Mouse (Mus musculus) neutrophil, adult 5-6 weeks (primary cell): ENCODE measurements around the gene Pknox2. TPM values are rescaled to one million over a fixed set of nuclear protein-coding genes. Genes with fewer than 3 reads are reported as not detected.

ENCODE experiments used
- ATAC-seq: fragments of 151-379, 151-347 bp; 2 replicates; pipeline ENCODE4 v1.8.0; 2017; ENCODE audit warnings: mild to moderate bottlenecking, moderate TSS enrichment; ENCODE audit not compliant: insufficient number of reproducible peaks, poor library complexity, low FRiP score, severe bottlenecking; ENCODE audit errors: extremely low read depth
- total RNA-seq: library from RNA; stranded (forward); fragments of 200-1000 nt; gene quantifications from 2 replicates; pipeline ENCODE4 v1.2.3, GENCODE M21; 2017

Pknox2 gene
- total RNA-seq, 1 experiment from 2014 or later: not detected

DNA sequence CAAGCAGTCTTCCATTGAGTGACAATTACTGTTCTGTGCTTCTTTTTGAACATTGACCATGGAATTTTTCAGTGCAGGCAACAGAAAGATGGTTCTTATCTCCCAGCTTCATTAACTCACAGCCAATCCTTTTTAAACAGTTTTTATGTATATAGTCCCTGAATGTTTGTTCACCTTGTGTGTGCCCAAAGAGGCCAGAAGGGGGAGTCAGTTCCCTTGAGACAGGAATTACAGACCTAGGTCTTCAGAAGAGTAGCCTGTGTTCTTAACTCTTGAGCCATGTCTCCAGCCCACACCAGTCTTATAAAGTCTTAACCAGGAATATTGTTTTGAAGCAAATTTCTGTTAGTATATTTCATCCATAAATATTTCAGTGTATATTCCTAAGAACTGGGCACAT is 270.4 kb downstream of the Pknox2 start:
- no peak for ATAC-seq

DNA sequence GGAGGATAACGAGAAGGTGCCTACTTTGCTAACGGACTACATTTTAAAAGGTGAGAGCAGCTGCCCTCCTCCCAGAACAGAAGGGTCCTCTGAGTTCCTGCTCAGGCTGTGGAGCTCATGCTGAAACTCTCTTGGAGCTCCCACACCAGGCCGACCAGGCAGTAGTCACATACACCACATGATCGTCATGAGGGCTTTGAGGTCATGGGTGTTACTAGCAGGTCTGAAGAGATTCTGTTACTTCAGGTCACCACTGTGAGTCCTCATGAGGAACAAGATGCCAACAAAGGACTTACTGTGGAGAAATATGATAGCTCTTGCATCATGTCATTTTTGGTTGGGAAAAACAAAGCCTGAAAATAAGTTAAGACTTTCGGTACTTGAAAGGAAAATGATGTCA is 270.9 kb downstream of the Pknox2 start:
- ATAC-seq: no peak

DNA sequence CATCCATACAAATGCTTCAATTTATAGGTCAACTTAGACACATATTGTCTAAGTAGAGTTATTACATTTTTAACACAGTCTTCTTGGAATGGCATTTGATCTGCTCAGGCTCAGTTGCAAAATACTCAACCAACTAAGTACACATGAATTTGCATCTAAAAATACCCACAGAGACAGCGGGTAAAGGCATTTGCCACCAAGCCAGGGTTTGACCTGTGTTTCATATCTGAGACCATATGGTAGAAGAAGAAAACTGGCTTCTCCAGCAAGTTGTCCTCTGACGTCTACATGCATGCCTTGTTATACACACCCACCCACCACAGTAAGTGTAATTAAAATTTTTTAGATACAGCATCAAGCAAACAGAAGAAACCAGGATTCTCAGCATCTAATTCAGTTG is 273.4 kb downstream of the Pknox2 start:
- no peak for ATAC-seq

DNA sequence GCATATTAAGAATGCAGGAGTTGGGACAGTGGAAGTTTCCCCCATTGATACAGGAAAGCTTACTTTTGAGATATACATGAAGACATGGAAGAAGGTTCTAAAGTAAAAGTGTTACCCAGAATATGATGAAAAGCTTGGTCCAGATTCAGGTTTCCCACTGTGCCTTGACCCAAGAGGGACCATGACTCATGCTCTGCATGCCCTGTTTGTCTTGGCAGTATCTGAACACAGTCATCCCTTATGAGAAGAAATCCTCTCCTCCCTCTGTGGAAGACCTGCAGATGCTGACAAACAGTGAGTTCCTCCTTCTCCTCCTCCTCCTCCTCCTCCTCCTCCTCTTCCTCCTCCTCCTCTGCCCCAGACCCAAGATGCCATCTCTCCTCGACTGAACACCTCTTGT is 276.9 kb downstream of the Pknox2 start:
- ATAC-seq: no peak

DNA sequence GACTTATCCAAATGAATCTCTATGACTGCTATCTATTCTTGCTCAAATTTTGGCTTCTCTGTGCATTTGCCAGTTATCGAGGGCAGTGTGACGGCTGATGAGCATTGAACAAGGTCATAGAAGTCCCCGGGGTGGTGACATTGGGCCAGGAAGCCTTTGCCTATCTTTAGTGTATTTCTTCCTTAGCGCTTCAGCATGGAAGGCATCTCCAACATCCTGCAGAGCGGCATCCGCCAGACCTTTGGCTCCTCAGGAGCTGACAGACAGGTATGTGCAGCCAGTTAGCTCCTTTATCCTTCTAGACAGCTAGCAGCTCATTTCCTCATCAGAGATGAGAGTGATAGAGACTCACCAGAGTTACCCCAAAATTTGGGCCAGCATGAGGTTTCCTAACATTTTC is 278.5 kb downstream of the Pknox2 start:
- ATAC-seq: no peak

DNA sequence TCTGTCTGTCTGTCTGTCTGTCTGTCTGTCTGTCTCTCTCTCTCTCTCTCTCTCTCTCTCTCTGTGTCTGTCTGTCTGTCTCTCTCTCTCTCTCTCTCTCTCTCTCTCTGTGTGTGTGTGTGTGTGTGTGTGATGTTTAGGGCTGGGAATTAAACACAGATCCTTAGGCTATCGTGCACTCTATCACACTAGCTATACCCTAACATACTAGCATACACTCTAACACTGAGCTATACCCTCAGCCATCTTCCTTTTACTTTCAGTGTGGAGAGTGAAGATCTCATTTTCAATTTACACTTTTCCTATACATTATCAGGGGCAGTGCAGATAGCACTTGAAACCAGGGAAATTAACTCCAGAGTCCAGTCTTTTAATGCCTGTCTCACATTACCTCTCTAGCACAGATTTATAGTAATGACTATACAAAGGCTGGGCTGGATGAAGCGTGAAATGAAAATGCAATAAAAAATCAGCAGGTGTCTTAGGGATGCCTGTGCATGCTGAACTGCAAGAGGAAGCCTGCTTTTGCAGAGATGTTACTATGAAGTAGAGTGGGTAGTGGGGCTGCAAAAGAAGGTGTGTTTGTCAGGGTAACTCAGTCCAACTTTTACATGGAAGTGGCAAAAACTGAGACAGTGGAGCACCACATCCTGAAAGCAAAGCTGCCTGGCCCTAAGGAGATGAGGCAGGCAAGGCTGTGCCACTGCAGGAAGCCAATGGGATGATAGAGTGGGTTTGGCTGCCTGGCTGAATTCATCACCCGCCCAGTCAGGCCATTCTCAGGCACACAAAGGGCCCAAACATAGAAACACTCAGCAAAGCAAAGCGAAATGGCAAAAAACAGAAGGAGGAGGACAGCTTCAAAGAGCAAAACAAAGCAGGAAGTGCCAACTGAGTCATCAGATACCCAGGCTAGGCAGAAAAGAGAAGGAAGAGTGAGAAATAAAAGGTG is 282.1 kb downstream of the Pknox2 start:
- ATAC-seq: no peak

DNA sequence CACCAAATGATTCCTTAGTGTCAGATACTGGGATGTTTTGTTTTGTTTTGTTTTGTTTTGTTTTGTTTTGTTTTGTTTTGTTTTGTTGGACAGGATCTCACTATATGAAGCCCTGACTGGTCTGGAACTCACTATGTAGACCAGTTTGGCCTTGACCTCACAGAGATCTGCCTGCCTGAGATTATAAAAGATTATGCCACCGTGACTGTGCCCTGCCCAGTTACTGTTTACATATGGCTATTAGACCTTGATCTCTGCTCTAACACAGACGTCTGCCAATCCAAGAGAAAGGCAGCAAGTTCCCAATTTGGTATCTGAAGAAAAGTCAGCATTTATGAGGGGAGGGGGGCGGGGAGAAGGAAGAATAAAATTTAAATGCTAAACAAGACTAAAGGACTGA is 283.5 kb downstream of the Pknox2 start:
- no peak for ATAC-seq

DNA sequence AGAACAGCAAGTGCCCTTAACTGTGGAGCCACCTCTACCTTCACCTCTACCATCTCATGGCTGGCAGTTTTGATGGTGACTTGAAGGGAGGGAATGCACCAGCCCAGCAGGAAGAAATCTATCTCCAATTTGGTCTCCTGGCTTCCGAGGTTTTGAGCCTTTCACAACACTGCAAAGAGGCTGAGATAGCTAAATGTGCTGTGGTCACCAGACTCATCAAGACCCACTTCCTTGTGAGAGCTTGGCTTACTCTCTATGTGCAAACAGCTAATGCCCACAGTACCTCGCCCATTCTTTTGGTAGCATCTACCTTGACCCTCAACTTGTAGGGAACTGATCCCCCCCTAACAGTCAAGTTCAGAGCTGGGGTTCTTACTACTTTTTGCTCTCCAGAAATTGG is 284.6 kb downstream of the Pknox2 start:
- ATAC-seq: no peak

DNA sequence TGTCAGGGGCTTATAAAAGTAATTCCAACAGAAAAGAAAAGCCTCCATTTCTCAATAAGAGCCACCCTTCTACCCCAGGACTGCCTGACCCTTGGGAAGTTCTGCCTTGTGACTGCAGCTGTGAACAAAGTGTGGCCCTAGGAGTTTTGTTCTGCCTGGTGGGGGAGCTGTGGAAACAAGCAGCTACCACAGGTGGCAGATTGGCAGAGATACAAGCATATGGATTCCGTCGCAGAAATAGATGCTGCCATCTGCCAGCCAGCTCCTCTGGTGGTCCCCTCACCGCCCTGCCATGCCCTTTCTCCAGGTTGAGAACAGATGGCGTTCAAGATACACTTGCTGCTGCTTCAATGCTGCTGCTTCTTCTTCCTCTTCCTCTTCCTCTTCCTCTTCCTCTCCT is 288.5 kb downstream of the Pknox2 start:
- ATAC-seq: no peak

DNA sequence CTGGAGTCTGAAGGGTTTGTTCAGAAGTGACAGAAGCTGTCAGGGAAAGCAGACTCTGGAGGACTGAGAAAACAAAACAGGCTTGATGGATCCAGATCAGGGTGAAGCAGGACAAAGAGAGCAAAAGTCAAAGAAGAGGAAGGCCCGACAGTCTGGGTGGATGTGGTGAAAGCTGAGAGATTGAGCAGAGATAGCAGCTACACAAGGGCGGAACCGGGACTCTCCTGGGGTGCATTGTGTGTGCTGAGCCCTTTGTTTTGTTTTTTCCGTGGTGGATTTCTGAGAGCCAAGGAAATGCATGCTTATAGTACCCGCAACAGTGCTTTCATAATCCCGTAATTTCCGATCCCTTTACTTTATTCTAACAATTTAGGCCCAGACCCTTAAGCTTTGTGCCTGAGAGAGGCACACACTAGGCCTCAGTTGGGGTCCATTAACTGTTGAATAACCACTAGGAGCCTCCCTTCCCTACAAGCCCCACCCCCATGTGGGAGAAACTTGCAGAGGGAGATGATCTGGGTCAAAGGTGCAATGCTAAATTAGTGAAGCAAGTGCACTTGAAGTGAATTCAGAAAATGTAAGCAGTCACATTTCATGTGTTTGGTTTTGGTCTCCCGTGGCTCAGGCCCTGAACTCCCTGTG is 289.6 kb downstream of the Pknox2 start:
- ATAC-seq: no peak

DNA sequence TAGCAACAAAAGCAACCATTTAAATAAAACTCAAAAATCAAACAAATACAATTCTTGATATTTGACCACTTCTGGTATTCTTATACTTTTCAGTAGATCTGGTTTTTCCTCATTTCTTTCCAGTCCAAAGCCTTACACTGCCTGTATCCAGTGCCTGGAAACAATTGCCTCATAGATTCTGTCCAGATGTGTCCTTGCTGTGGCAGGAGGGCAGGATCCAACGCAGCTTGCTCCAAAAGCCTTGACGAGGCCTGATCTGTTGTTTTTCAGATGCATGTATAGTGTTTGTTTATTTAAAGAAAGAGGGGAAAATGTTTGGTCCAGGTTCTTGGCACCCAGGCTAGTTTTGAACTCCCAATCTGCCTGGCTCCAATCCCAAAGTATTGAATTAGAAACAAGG is 290.9 kb downstream of the Pknox2 start:
- no peak for ATAC-seq

DNA sequence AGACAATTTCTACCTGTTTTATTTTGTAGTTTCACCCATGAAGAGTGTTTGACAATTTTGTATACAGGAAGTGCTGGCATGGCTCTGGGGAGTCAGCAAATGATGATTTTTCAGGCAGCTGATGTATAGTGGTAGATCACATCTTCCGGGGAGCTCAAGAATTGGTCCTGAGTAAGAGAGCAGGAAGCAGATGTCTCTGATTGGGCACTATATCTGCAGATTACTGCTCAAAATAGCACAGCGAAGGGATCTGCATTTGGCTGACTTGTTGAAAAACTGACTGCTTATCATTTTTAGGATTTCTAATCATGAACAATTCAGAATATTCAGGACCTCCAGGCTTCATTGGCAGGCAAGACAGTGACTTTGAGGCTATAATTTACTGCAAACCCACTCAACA is 295.0 kb downstream of the Pknox2 start:
- ATAC-seq: no peak

DNA sequence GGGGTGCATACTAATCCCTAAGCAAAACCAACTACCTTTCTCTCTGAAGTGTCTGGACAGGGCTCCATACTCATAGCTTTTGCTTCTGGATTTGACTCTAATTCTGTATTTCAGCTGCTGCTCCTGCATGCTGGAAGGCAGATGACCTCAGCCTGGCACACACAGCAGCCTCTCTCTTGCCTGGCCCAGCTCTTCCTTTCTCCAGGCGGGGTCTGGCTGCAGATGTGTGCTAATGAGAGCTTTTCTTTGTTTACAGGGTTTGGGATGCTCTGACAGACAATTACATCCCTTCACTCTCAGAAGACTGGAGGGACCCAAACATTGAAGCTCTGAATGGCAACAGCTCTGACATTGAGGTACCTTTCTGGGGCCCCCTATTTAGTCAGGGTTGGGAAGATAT is 297.1 kb downstream of the Pknox2 start:
- ATAC-seq: no peak

DNA sequence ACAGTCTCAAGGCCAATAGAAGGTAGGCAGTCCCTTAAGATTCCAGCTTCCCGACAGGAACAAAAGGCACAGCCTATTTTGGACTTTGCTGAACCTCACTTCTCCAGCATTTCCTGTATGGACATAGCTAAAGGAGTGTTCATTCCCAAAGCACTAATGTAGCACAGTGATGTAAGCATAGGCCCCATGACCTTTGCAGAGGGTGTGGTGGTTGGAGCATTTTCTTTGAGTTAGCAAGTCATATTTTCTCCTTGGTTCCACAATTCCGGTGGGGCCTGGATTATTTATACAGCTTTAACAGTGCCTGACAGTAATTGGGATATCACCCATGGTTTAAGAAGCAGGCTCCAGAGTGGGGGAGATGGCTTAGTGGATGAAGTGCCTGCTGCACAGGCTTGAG is 298.5 kb downstream of the Pknox2 start:
- ATAC-seq: no peak

DNA sequence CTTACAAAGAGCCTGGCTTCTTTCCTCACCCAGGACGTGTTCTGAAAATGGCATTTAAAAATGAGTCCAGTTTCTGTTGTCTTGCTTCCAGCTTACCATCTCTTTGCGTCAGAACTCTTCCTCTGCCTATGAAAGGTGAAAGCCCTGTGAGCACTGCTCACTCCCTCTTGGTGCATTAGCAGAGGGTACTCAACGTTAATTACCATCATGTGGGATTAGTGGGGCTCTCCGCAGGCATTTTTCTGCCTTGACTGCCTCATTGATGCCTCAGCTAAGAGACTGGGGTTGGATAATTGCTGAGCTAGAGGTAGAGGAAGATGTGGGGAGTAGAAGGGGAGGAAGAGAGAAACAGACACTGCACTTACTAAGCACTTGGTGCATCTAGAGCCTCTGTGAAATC is 300.9 kb downstream of the Pknox2 start:
- no peak for ATAC-seq

Other genes starting within 250 kb of the Pknox2 start
- 2.0 and 2.8 TPM in 2 replicates for gene Tmem218, start 60.8 kb upstream of the Pknox2 start, total RNA-seq
- 30.0 and 30.4 TPM in 2 replicates for gene Slc37a2, start 108.3 kb upstream of the Pknox2 start, total RNA-seq
- gene Ccdc15, start 201.0 kb upstream of the Pknox2 start, total RNA-seq: 13.5 and 15.1 TPM in 2 replicates
- not detected in 2 replicates for gene Hepacam, start 219.9 kb upstream of the Pknox2 start, total RNA-seq